Mouse (Mus musculus) embryonic facial prominence, embryonic 14.5 days (tissue): ENCODE measurements around the gene Treml4. TPM values are rescaled to one million over a fixed set of nuclear protein-coding genes. Genes with fewer than 3 reads are reported as not detected.

ENCODE experiments used
- ATAC-seq: fragments of 200-750 bp; cut with Nextera tagmentation; 2 replicates; pipeline ENCODE4 v1.8.0; 2017; ENCODE audit warnings: low read depth, moderate number of reproducible peaks, moderate TSS enrichment
- DNase-seq: peaks from one replicate; pipeline ENCODE4 v3.0.0-alpha.2; 2015; ENCODE audit warnings: low spot score
- H3K27ac ChIP-seq: fragments of 300-500 bp; sonication (generic); replicated peaks from 2 replicates; pipeline ENCODE4 v1.5.1; 2014; ENCODE audit warnings: low read depth, mild to moderate bottlenecking, low read length, moderate library complexity
- H3K27me3 ChIP-seq: fragments of 300-500 bp; sonication (generic); replicated peaks from 2 replicates; pipeline ENCODE4 v1.6.1; 2014; ENCODE audit warnings: low read length; ENCODE audit not compliant: control insufficient read depth, insufficient read depth
- H3K36me3 ChIP-seq: fragments of 300-500 bp; sonication (generic); 2 replicates; pipeline ENCODE4 v1.6.1; 2014; ENCODE audit warnings: low read length, mixed read lengths; ENCODE audit not compliant: control insufficient read depth, insufficient read depth
- H3K4me1 ChIP-seq: fragments of 300-500 bp; sonication (generic); 2 replicates; pipeline ENCODE4 v1.6.1; 2014; ENCODE audit warnings: antibody characterized with exemption, low read length; ENCODE audit not compliant: control insufficient read depth, insufficient read depth
- H3K4me2 ChIP-seq: fragments of 300-500 bp; sonication (generic); 2 replicates; pipeline ENCODE4 v1.6.1; 2014; ENCODE audit warnings: low read depth, mild to moderate bottlenecking, low read length, moderate library complexity, mixed read lengths
- H3K4me3 ChIP-seq: fragments of 300-500 bp; sonication (generic); 2 replicates; pipeline ENCODE4 v1.5.1; 2014; ENCODE audit warnings: low read depth, mild to moderate bottlenecking, low read length
- H3K9ac ChIP-seq: fragments of 300-500 bp; sonication (generic); 2 replicates; pipeline ENCODE4 v1.6.1; 2014; ENCODE audit warnings: low read depth, mild to moderate bottlenecking, low read length, moderate library complexity, mixed read lengths
- H3K9me3 ChIP-seq: fragments of 300-500 bp; sonication (generic); 2 replicates; pipeline ENCODE4 v1.6.1; 2016; ENCODE audit warnings: low read length; ENCODE audit not compliant: control insufficient read depth
- WGBS: fragments of 180-500 bp; shearing (Covaris S2); extraction: QIAGEN DNeasy Blood & Tissue Kit; methylation state at CpG from one replicate; pipeline ENCODE4 v1.1.7; 2014; 5-methylcytosine and 5-hydroxymethylcytosine counted together
- polyA plus RNA-seq: library from polyadenylated mRNA; unstranded; fragments of >200 nt; fragmentation: Nextera tagmentation; extraction: Ambion mirVana; gene quantifications from 2 replicates; pipeline ENCODE4 v1.2.1, GENCODE M21; 2014

Gene Treml4
- 0.13 and 0.21 TPM in 2 replicates for polyA plus RNA-seq

DNA sequence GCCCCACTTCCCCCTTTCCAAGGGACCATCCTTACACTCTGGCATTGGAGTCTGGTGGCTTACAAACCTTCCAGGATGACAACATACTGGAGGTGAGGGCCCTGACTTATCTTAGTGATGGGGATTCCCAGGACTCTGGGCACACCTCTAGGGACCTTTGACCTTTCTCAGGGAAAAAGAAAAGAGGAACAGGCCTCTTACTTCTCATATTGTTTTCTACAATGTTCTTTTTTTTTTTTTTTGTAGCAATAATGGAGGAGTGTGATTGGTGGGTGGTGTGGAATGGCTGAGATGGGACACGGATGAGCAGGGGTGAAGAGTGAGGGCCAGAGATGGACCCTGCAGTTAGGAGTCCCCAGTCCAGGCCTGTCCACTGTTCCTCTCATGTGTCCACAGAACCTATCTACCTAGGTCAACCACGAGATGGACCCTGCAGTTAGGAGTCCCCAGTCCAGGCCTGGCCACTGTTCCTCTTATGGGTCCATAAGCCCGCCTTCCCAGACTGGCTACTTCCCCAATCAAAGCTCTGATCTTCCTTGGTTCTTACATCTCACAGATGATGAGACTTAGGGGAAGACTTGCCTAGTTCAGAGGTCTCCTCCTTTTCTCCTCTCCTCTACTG is at the start of gene Treml4:
TSS of gene Treml4 (plus strand) at position 555 of the 622 bp plus-strand sequence.
- Histone ChIP-seq H3K9ac (no peak within 1 kb of the TSS), H3K36me3 (no peaks in the 10 kb centered on the region), H3K4me2 (no peak within 1 kb of the TSS), H3K4me3 (no peak within 1 kb of the TSS), H3K27me3 (no peaks in the 10 kb centered on the region), H3K4me1 (no peaks in the 10 kb centered on the region), H3K9me3 (peaks cover 11% of the 10 kb centered on the region), H3K27ac (no peak within 1 kb of the TSS)
- ATAC-seq: no peak
- DNase-seq: no peak
- WGBS: 86% methylated on average over 3 of the region's 3 CpGs

DNA sequence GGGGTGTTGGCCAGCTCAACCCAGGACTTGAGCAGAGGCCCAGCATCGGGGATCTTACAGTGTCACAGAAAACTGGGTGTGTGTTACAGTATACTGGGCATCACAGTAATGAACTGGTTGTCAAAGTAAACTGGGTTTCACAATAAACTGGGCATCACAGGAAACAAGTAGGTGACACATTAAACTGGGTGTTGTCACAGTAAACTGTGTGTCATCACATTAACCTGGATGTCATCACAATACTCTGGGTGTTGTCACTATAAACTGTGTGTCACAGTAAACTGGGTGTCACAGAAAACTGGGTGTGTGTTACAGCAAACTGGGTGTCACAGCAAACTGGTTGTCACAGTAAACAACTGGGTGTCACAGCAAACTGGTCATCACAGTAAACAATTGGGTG is 48.7 kb upstream of the Treml4 start:
- Histone ChIP-seq H3K9ac (no peak overlapping the region), H3K27me3 (no peaks in the 10 kb centered on the region), H3K4me2 (no peak overlapping the region), H3K36me3 (no peaks in the 10 kb centered on the region), H3K27ac (no peak overlapping the region), H3K4me3 (no peak overlapping the region), H3K9me3 (0 out of 2 replicates have a peak, but pooled peaks cover 5% of the 10 kb centered on the region), H3K4me1 (no peaks in the 10 kb centered on the region)
- ATAC-seq (no peak), DNase-seq (no peak)
- 87% methylated on average over 1 of the region's 1 CpGs for WGBS

DNA sequence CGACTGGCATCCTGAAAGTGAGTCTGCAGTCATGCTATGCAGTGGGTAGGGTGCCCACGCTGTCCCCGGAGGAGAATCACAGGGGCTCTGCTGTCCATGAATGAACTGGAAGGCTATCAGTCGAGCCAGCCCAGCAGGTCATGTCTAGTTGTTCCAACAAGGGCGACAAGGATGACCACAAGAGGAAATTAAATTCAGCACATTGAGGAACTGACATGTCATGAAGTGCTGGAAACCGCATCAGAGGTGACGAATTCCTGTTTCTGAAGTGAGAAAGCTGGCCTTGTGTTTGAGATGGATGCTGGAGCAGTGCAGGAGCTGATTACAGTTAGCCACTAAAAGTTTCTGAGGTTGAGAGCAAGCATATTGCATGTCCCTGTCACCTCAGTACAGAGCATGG is 33.4 kb upstream of the Treml4 start:
- DNase-seq (no peak), ATAC-seq (no peak)
- Histone ChIP-seq H3K27ac (no peak overlapping the region), H3K27me3 (no peaks in the 10 kb centered on the region), H3K9me3 (0 out of 2 replicates have a peak, but pooled peaks cover 3% of the 10 kb centered on the region), H3K9ac (no peak overlapping the region), H3K4me2 (no peak overlapping the region), H3K4me3 (no peak overlapping the region), H3K36me3 (no peaks in the 10 kb centered on the region), H3K4me1 (no peaks in the 10 kb centered on the region)
- WGBS: 89% methylated on average over 7 of the region's 7 CpGs

DNA sequence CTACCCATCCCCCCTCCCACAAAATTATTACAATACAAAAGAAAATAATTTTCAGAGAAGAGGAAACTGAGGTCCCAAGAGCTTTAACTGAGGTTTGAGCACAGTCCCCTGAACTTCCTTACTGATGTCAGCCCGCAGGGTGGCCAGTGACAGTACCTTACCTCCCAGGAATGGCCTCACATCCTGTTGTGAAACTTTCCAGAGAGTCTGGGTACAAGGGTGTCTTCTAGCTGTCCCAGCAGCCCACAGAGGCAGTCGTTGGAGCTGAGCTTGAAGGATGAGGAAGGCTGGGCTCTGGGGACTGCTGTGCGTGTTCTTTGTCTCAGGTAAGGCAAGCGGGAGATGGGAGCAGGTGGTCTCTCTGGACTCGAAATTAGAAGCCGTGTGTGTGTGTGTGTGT is 31.6 kb upstream of the Treml4 start, which contains the start of gene Trem1:
TSS of gene Trem1 (plus strand) at position 251 of the 400 bp plus-strand sequence.
- Histone ChIP-seq H3K4me3 (no peak within 1 kb of the TSS), H3K4me1 (no peaks in the 10 kb centered on the region), H3K4me2 (no peak within 1 kb of the TSS), H3K27ac (no peak within 1 kb of the TSS), H3K27me3 (no peaks in the 10 kb centered on the region), H3K36me3 (no peaks in the 10 kb centered on the region), H3K9ac (no peak within 1 kb of the TSS), H3K9me3 (0 out of 2 replicates have a peak, but pooled peaks cover 3% of the 10 kb centered on the region)
- ATAC-seq (no peak), DNase-seq (no peak)
- WGBS: 82% methylated on average over 6 of the region's 6 CpGs

DNA sequence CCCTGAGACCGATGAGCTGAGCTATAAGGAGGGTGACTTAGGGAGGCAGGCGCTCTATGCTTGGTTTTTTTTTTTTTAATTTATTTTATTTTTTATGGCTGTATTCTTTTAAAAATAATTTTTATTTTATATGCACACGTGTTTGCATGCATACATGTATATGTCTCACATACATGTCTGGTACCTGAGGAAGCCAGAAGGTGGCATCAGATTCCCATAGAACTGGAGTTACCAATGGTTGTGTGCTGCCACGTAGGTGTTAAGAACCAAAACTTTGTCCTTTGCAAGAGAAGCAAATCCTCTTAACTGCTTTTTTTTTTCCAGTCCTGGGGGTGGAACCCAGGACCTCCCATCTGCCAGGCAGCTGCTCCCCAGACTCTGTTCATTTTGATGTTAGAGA is 30.3 kb upstream of the Treml4 start:
- 90% methylated on average over 4 of the region's 4 CpGs for WGBS
- no peak for DNase-seq

DNA sequence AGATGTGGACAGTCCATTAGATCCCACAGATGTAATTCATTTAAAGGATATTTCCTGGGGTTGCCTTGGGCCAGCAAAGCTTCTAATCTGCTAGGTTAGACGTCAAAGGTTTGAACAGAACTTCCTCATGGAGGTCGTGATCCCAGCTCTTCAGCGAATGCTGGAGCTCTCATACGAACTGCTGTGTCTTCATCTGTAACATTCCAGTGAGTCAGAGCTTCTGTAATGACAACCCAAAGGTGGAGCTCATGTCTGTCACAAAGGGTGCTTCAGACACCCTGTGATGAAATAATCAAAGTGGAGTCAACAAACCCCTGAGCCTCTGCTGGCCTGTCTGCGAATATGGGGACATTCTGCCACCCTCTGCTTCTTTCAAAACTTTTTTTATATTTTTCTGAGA is 29.5 kb upstream of the Treml4 start:
- Histone ChIP-seq H3K4me1 (no peaks in the 10 kb centered on the region), H3K9me3 (0 out of 2 replicates have a peak, but pooled peaks cover 3% of the 10 kb centered on the region), H3K4me3 (no peak overlapping the region), H3K27ac (no peak overlapping the region), H3K9ac (no peak overlapping the region), H3K36me3 (no peaks in the 10 kb centered on the region), H3K27me3 (no peaks in the 10 kb centered on the region), H3K4me2 (no peak overlapping the region)
- no peak for ATAC-seq
- DNase-seq: no peak
- 59% methylated on average over 5 of the region's 5 CpGs for WGBS

More for the DNA sequence above, 30.3 kb upstream of the Treml4 start:
- no peaks in the 10 kb centered on the region for H3K36me3 ChIP-seq
- no peak for ATAC-seq
- H3K27me3 ChIP-seq: no peaks in the 10 kb centered on the region
- H3K4me3 ChIP-seq: no peak overlapping the region
- H3K4me1 ChIP-seq: no peaks in the 10 kb centered on the region
- H3K9ac ChIP-seq: no peak overlapping the region
- H3K4me2 ChIP-seq: no peak overlapping the region
- 0 out of 2 replicates have a peak, but pooled peaks cover 3% of the 10 kb centered on the region for H3K9me3 ChIP-seq
- H3K27ac ChIP-seq: no peak overlapping the region

DNA sequence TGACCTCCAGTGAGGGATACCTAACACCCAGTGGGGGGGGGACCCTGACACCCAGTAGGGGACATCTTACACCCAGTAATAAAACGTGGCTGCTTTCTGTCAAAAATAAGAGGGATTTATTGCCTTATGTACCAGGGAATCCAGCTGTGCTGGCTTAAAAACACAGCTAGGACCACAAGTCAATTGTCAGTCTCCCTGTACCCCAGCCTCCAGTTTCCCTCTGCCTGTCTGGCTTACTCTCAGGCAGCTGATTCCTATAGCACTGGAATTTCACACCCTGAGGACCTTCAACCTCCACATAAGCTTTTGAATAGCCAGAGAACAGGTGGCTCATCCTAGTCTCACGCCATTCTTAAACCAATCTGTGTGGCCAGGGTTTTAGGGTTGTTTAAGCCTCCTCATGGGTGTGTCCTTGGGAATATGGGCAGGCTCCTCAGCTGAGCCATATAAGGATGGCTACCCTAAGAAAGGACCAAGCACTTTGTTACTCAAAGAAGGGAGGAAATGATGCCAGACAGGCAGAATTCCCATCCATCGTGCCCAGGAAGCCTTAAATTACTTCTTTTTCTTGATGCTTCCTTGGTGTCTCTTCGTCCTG is 28.2 kb upstream of the Treml4 start:
- H3K27me3 ChIP-seq: no peaks in the 10 kb centered on the region
- H3K4me1 ChIP-seq: no peaks in the 10 kb centered on the region
- H3K36me3 ChIP-seq: no peaks in the 10 kb centered on the region
- peak; percentile 20 for DNase-seq
- 0 out of 2 replicates have a peak, but pooled peaks cover 3% of the 10 kb centered on the region for H3K9me3 ChIP-seq
- no peak for ATAC-seq
- H3K4me2 ChIP-seq: no peak overlapping the region
- no peak overlapping the region for H3K4me3 ChIP-seq
- H3K27ac ChIP-seq: no peak overlapping the region
- WGBS: 57% methylated on average over 4 of the region's 4 CpGs
- H3K9ac ChIP-seq: no peak overlapping the region

DNA sequence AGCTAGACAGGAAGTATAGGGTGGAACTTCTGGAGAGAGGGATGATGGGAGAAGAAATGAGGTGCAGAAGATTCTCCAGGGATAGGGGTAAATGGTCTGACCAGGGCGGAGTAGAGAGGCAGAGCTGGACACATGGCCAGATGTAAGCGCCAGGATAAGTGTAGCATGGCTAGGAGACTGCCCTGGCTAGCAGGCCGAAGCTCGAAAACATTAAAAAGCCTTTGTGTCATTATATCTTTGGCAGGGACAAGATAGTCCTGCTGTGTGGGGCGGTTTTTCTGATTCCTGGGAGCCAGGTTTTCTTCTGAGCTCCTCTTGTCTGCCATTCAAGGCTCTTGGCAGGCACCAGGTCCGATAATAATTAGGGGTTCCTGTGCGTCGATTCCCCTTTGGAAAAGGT is 26.5 kb upstream of the Treml4 start:
- Histone ChIP-seq H3K4me1 (no peaks in the 10 kb centered on the region), H3K4me2 (no peak overlapping the region), H3K4me3 (no peak overlapping the region), H3K9me3 (0 out of 2 replicates have a peak, but pooled peaks cover 3% of the 10 kb centered on the region), H3K27ac (no peak overlapping the region), H3K27me3 (no peaks in the 10 kb centered on the region), H3K36me3 (no peaks in the 10 kb centered on the region), H3K9ac (no peak overlapping the region)
- DNase-seq (no peak), ATAC-seq (no peak)
- 91% methylated on average over 8 of the region's 8 CpGs for WGBS
